Mouse (Mus musculus) forelimb bud, embryonic 11.5 days (tissue): ENCODE data around the gene Med4.
A peak's percentile ranks its signal among the peaks of the same experiment; 100 is the strongest.
"Not testable (repeated sequence)": the region's sequence is repeated elsewhere in the genome, so short reads cannot be mapped to it uniquely, and the experiment has no call there.

Experiments used
- DNase-seq: peaks from one replicate; pipeline ENCODE4 v3.0.0-alpha.2; 2012; ENCODE audit warnings: low read depth, low spot score

The Med4 gene

DNA sequence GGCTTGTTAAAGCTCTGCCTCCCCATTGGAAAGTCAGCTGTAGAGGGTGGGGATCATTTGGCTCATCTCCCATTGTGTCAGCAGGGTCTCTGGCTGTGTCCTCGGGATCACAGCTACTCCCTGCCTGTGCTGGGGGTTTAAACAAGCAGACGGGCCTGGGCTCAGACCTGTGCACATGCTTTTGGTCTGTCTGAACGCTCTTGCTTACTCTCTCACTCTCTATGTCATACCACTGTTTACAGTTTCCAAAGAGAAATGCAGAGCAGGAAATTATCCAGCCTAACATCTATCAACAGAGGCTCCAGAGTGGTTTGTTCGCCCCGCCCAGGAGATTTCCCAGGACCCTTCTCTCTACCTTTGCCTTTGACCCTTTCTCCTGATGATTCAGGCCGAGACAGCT is 8.1 kb upstream of the Med4 start:
- no peak for DNase-seq

DNA sequence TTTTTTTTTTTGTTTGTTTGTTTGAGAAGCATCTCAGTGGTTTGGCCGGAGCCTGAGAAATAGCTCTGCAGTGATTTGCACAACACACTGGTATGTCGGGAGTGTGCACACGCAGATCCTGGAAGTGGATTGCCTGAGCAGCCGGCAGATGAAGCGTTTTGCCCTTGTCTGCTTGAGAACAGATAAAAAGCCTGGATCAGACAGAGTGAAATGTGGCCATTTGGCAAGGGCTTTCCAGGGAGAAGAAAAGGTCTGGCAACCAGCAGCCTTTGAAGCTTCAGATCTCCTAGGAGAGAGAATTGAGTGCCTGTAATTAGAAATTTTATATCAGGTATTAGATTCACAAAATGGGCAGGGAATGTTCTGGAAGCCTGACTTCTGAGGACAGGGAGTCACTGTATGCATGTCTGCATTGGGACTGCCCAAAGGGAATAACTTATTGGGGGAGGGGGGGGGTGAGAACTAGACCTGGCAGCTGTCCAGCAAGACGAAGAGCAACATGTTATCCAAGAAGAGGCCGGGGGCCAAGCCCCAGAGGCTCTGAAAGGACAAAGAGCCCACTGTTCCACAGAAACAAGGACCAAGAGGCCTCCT is 7.1 kb upstream of the Med4 start:
- no peak for DNase-seq

DNA sequence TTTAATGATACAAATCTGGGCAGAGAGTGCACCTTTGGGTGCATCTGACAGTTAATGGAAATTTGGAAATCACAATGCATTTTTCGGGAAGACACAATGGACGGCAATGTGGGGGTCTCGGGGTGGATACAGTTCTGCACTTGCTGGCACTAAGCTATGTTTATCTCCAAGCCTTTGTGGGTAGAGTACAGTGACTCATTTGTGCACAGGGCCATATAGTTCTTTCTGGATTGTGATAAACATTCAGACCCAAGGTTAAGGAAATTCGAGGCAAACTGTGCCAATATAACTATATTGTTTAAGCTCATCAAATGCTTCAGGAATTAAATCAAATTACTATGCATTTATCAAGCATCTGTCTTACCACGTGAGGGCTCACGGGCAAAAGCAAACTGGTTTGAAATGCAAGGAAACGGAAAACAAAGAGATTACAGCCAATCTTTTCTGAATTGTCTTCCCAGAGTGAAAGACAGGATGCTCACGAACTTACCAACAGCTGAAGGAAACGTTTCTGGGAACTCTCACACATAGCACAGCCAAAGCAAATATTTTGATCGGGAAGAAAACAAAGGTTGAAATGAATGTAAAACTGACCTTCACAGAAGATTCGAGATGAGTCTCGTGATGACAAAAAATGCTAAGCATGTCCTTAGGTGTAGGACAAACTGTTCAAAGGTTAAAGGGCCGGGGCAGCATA is 6.4 kb upstream of the Med4 start:
- DNase-seq: no peak

DNA sequence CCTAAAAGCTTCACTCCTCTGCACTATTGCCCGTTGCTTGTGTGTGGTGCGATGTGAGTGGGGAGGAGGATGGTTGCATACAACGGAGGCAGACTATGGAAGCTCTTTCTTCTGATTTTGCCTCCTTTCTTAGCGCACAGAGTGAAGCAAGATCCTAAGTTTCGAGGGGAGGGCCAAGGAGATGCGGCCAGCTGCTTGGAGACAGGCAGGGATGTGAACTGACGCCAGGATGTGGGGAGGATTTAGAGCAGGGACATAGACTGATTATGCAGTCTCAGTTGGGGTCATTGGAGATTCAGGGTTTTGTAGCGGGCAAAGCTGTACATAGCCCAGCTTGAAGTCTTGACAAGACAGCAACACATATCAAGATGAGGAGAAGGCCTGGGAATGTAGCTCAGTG is 3.5 kb upstream of the Med4 start:
- no peak for DNase-seq

DNA sequence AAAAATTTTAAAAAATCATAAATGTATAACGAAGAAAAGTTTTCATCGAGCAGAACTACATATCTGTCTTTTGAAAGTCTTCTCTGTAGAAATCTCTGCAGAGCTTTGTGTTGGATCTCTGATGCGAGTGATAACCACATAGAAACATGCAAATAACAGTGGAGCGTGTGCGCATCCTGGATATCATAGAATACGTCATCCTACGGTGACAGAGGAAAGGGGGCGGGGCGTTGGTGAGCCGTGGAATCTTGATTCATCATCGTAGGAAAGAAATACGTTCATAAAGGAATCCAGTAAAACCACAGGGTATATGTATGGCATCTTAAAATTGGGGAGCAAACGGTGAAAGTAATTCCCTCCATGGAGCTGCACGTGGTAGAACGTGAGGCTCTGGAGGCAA is 2.6 kb upstream of the Med4 start:
- DNase-seq: no peak

DNA sequence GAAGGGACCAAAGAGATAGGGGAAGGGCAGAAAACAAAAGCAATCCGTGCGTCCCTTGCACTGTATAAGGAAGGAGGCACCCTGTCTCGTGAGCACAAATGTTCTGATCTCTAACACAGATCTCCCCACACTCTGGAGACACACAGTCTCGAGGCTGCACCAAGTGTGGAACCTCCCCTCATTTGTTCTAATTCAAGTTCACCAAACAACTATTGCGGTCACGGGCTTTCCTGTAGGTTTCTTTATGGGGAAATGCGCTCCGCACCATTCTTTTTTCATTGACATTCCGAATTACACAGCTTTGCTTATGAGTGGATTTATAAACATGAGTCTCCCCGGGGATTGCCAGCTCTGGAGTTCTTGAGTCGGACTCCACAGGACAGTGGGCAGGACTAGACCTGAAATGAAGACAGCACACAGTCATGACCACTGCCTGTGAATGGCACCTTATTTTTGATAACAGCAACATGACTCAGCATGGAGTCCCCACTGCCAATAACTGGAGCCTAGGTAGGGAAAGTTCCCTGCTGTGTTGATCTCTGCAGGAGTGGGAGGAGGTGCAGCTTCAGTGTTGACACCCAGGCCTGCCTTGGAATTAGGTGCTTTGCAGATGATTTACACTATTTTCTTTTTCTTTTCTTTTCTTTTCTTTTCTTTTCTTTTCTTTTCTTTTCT is 2.0 kb upstream of the Med4 start:
- no peak for DNase-seq

DNA sequence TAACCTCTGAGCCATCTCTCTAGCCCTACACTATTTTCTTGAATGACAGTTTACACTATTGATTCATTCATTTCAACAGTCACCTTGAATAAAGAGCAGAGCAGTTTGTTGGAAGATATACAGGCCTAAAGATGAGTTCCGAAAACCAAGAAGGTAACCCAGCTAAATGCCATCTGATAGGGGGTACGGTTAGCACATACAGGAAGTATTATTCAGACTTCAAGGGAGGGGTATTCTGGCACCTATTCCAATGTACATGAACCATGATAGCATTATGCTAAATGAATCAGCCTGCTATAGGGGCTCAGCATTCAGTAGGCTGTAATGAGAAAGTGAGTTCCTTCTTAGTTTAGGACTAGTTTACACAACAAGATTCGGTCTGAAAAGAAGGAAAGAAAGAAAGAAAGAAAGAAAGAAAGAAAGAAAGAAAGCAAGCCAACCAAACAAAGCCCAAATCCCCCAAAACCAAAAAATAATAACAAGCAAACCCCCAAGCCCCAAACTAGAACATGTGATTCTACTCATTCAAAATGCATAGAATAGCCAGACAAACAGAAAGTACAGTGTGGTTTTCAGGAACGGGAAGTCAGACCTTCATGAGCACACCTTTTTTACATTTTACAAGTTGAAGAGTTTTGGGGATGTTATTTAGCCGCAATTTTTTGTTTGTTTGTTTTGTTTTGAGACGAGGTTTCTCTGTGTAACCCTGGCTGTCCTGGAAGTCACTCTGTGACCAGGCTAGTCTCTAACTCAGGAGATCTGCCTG is 1.0 kb upstream of the Med4 start:
- no peak for DNase-seq

DNA sequence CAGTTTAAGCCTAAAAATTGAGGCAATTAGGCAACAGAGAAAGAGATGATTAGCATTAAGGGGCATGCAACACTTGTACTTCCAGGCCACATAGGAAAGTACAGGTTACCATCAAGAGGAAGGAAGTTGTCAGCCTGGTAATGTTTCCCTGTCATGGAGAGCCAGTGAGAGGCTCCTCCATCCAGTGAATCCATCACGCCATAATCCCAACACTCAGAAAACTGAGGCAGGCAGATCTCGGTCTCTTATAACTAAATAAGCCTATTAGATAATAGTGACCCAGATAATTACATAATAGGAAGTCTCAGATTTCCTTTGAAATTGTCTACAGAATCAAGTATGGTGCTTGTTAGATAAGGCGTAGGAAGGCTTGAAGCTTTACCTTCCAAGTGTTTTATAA is 14.3 kb downstream of the Med4 start:
- no peak for DNase-seq

DNA sequence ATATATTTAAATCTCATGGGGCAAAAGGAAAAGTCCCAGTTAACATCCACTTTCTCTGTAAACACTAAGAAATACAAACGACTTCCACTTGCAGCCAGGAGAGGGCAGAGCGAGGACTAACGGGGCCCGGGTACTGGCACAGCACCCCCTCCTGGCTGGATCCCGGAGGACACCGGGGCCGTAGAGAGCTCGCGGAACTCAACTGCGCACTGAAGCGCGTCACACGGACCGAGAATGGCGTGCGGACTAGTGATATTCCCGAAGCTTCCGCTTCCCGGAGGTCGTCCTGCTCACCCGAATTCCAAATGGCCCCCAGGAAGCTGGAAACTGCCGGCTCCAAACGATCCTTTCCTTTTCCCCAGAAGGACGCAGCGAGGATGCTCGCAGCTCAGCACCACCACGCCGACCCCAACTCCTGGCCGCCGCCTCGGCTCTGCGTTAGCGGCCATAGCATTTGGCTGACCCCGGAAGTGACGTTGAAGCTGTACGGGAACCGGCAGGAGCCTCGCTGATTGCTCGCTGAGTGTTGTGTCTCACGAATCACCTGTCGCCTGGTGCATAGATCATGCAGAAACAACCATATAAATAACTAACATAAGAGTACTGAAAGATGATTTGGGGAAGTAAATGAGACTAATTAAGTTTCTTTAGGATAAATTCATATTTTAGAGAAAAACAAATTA is 15.1 kb downstream of the Med4 start, which contains the start of gene Sucla2:
Sucla2 (plus strand) TSS at position 554 of the 683 bp plus-strand sequence.
- DNase-seq: peak; percentile 97

DNA sequence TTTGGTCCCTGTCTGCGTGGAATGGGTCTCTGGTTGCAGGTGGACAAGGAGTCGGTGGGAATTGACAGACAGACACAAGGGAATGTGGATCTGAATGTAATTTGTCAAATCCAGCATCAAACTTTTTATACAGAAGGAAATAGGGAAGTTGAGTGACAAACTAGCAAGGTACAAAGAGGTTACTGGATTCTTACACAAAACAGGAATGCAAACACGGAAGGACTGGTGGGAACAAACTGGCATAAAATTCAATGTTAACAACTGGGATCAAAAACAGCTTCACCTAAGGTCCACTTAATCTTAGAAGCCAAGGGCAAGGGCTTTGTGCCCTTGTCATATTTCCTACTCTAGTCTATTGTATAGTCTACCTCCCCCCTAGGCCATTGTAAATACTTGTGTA is 18.8 kb downstream of the Med4 start:
- DNase-seq: not testable (repeated sequence)

DNA sequence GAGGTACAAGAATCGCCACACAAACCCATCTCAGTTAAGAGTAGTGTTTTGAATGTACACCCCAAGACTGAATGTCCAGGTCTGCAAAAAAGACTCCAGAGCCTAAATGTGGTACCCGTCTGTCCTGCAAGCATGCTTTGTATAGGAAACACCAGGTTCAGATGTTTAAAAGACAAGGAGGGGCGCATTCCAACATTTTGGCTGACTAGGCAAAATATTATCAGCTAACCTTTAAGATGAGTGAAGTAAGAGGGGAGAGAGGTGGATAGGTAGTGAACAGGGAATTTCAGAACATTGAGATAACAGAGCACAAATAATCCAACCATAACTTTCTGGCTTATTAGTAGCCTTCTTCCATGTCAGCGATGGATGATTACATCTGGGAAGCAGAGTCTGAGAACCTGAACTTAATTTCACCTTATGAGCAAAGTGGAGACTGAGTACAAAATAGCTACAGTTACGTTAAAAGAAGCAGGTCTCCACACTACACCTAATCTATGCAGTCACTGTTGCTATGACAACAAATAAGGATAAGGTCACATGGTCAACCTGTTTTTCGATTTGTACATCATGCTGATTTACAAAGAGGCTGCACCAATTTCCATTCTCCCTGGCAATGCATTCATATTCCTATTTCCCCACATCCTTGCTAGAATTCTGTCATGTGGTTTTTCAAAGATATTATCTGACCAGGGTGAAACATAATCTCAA is 24.1 kb downstream of the Med4 start:
- DNase-seq: no peak

DNA sequence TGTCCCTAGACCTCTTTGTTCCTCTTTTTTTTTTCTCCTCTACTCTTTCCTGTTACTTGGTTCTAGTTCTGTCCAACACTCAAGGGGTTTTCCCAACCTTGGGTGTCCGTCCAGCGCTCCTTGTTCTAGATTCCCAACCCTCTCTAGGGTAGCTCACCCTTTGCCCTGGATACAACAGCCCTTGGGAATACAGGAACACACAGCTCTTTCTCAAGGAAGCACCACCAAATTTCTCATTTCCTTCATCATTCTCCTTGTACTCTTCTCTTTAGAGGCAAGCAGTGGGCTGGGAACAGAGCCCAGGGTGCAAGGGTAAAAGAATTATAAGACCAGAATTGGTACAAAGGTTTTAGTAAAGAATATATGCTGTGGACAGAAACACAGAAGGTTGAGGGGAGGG is 25.8 kb downstream of the Med4 start:
- DNase-seq: no peak

DNA sequence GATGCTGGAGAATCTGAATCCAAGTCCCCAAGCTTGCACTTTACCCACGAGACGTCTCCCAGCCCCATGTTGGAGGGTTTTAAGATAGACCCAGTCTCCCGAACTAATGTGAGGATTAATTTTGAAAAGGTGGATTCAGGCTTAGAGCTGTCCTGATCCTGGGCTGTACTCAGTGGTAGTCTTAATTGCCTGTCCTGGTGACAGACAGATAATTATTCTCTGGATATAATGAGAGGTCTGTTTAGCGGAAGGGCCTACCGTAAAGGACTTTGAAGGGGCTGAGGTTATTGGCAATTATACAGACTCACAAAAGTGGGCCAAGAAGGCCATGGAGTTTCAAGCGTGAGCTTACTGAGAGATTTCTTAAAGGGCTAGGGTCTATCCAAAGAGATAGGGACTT is 34.0 kb downstream of the Med4 start:
- no peak for DNase-seq

DNA sequence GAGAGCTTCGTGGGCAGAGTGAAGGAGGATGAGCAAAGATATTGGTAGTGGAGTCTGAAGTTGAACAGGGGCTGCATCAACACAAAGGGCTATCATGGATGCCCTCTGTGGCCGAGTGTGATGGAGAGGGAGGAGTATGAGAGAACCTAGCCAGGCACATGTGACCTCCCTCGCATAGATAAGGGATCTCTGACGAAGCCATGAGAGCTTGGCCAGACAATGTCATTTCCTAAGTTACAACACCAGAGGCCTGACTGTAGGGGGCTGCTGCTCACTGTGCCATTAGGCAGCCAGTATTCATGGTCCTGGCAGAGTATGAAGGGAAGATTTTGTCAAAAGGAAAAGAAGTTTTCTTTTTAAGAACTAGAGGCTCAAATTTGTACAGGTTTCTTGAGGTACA is 37.2 kb downstream of the Med4 start:
- no peak for DNase-seq

DNA sequence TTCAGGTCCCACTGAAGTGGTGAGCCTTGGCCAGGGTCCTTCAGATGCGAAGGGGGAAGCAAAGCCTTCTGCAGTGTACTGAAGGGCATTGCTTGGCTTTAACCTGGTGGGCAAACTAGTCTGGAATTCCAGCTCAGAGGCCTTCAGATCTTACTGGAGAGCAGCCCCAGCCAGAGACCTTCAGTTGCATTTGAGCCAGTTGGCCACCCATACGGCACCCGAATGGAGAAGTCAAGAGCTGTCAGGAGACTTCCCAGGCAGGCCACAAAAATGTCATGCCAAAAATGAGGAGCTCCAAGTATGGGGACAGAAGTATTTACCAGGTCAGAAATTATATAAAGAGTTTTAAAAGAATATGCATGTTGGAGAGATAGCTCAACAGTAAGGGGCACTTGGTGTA is 38.2 kb downstream of the Med4 start, which contains the start of gene Nudt15:
Nudt15 (minus strand) TSS at position 192 of the 400 bp plus-strand sequence.
- no peak for DNase-seq

DNA sequence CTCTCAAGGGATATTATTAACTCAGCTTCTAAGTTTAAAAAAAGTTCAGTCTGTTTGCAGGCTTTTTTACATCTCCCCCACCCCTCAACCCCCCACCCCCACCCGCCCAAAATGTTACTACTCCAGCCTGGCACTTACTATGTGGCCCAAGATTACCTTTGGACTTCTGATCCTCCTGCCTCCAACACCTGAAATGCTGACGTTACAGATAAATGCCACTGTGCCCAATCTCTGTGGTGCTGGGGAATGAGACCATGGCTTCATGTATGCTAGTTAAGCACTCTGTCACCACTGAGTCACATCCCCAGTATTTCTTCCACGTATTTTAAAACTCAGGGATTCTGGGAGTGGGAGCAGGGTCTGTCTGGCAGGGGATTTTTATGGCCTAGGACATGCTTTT is 40.5 kb downstream of the Med4 start:
- no peak for DNase-seq

DNA sequence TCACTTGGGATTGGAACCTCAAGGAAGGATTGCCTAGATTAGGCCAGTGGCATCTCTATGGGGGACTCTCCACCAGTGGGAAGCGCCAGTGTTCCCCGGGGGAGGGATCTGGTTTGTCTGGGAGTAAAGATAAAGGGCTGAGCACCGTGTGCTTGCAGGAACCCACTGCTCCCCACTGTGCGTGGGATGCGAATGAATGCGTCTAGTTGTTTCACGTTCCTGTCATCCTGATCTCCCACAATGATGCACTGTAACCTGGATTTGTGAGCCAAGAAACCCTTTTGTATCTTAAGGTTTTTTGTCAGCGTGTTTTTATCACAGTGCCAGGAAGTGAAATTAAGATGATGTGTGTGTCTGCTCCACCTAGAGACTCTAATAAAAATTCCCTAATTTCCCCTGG is 40.9 kb downstream of the Med4 start:
- DNase-seq: no peak

DNA sequence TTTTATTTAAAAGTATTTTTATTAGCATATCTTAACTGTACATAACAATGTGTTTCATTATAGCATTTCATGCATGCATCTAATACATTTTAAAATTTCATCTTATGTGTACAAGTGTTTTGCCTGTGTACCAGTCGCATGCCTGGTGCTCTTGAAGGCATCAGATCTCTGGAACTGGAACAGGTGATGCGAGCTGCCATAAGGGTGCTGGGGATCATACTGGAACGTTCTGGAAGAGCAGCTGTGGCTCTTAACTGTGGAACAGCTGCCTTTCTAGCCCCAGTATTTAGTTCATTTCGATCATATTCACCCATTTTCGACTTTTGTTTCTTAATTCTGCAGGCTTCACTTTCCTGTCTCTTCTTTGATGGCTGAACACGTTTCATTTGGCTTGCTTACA is 41.3 kb downstream of the Med4 start:
- DNase-seq: no peak

DNA sequence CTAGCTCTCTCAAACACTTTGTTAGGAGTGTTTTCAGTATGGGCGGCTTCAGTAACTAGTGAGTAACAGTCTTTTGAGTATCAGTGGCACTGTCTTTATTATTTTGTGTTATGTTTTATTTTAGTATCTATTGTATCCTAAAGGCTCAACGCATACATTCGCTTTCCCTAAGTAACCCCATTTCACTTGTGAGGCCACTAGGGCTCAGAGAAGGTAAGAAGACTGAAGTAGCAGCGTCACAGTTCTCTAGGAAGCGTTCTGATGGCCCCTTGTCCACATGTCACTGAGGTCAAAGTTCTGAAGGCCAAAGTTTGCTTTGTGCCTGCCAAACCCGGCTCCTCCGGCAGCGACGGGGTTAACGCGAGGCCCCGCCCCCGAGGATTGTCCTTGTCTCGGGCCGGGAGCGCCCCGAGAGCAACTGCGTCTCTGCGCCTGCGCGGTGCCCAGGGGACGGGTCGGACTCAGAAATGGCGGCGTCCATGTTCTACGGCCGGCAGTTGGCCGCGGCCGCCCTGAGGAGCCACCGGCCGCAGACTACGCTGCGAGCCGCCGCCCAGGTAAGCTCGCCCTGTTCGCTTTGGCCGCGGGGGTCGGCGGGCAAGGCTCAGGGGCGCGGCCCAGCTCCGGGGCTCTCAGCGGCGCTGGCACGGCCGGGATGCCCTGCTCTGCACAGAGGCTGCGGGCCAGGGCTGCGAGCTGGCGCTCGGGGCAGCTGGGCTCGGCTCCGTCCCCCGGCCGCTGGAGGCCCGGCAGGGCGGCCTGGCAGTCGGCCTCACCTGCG is 42.7 kb downstream of the Med4 start:
- DNase-seq: peak; percentile 94

DNA sequence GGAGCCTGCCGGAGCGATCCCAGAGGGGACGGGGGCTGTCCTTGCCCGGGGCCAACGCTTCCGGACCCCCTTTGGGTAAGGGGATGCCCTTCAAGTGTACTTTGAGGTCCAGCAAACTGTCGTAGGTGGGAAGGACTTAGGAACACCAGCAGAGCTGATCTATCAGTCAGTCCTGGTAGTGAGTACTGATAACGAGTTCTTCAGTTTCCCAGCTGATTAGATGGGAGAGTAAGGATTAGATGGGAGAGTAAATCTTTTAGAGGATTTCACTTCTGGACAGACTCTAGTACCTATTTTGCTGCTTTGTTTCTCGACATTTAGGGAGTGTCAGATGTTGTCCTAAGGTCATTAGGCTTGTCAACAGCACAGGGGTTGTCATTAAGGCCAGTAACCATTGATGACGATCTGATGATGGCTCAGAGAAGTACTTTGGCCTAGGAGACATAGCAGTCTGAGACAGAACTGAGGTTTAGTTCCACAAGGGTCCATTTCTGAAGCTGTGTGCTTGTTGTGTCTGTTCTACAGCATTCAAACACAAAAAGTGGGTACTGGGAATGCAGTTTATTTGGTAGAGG is 43.4 kb downstream of the Med4 start:
- no peak for DNase-seq
